Mouse (Mus musculus) embryo, embryonic 11.5 days (tissue): ENCODE results near the gene Mars.

Experiments
- DNase-seq: peaks from one replicate; pipeline ENCODE4 v3.0.0-alpha.2; 2012; ENCODE audit warnings: low read depth, low spot score

Gene Mars

GRCm38 (mm10) chr10:127311476-127312355 lies at the start of gene Mars:
TSS of gene Mars (minus strand) at chr10:127311786.
- peak; percentile 92 for DNase-seq

- no peak for DNase-seq
Measured at GRCm38 (mm10) chr10:127360714-127361113, 49.1 kb upstream of the Mars start.

- no peak for DNase-seq
Measured at GRCm38 (mm10) chr10:127355336-127355735, 43.8 kb upstream of the Mars start.

GRCm38 (mm10) chr10:127353909-127354895 lies 42.6 kb upstream of the Mars start, which contains the start of gene Inhbe:
TSS of gene Inhbe (minus strand) at chr10:127354411.
- DNase-seq, result no peak

GRCm38 (mm10) chr10:127352766-127353165 lies 41.2 kb upstream of the Mars start:
- DNase-seq, result no peak

- DNase-seq, result no peak
Measured at GRCm38 (mm10) chr10:127352187-127352586, 40.6 kb upstream of the Mars start.

GRCm38 (mm10) chr10:127351719-127352118 lies 40.1 kb upstream of the Mars start:
- no peak for DNase-seq

GRCm38 (mm10) chr10:127351285-127351595 lies 39.7 kb upstream of the Mars start:
- no peak for DNase-seq

- peak; percentile 48 for DNase-seq
Measured at GRCm38 (mm10) chr10:127350594-127351284, 39.2 kb upstream of the Mars start.

GRCm38 (mm10) chr10:127349810-127350209 lies 38.2 kb upstream of the Mars start:
- no peak for DNase-seq

GRCm38 (mm10) chr10:127348957-127349356 lies 37.4 kb upstream of the Mars start:
- DNase-seq, result no peak

GRCm38 (mm10) chr10:127346173-127346572 lies 34.6 kb upstream of the Mars start:
- DNase-seq, result no peak

GRCm38 (mm10) chr10:127343029-127343428 lies 31.4 kb upstream of the Mars start:
- DNase-seq, result no peak

GRCm38 (mm10) chr10:127341891-127342639 lies 30.5 kb upstream of the Mars start, which contains the start of gene Gli1:
TSS of gene Gli1 (minus strand) at chr10:127341974.
- peak; percentile 83 for DNase-seq

GRCm38 (mm10) chr10:127341360-127341690 lies 29.7 kb upstream of the Mars start:
- no peak for DNase-seq

- no peak for DNase-seq
Measured at GRCm38 (mm10) chr10:127340577-127341359, 29.2 kb upstream of the Mars start.

- DNase-seq, result no peak
Measured at GRCm38 (mm10) chr10:127339683-127340576, 28.3 kb upstream of the Mars start.

GRCm38 (mm10) chr10:127338930-127339682 lies 27.5 kb upstream of the Mars start:
- peak; percentile 83 for DNase-seq
